Mouse (Mus musculus) kidney, postnatal 25 days (tissue): Measurements from ENCODE around the gene Fancm.
"Not testable (repeated sequence)": the region's sequence is repeated elsewhere in the genome, so short reads cannot be mapped to it uniquely, and the experiment has no call there.

Source experiments
- DNase-seq, 2 experiments: peaks; one replicate each; pipeline ENCODE4 v3.0.0; 2021; ENCODE audit warnings: mixed read lengths in 2 of 2

Fancm gene

GRCm38 (mm10) chr12:65075085-65075732 is at the start of gene Fancm:
Gene Fancm, plus strand, starts transcription at chr12:65075603.
- peak; percentile 92 to 95 for DNase-seq

- no peak for DNase-seq
These were observed 39.6 kb upstream of the Fancm start for GRCm38 (mm10) chr12:65035839-65036189.

- DNase-seq = peak; percentile 94 to 95
These were observed 39.1 kb upstream of the Fancm start, which contains the start of gene Prpf39 for GRCm38 (mm10) chr12:65036190-65036870. Gene Prpf39, plus strand, starts transcription at chr12:65036333.

GRCm38 (mm10) chr12:65036892-65037545 is 38.4 kb upstream of the Fancm start:
- no peak for DNase-seq

- DNase-seq = no peak
These were observed 37.9 kb upstream of the Fancm start for GRCm38 (mm10) chr12:65037546-65037937.

- DNase-seq = no peak
These were observed 26.6 kb upstream of the Fancm start for GRCm38 (mm10) chr12:65048799-65049198.

- no peak for DNase-seq
These were observed 17.2 kb upstream of the Fancm start for GRCm38 (mm10) chr12:65058203-65058602.

- DNase-seq = no peak
These were observed 14.3 kb upstream of the Fancm start for GRCm38 (mm10) chr12:65061082-65061481.

- no peak for DNase-seq
These were observed 10.2 kb upstream of the Fancm start for GRCm38 (mm10) chr12:65065241-65065640.

- DNase-seq = no peak
These were observed 9.2 kb upstream of the Fancm start for GRCm38 (mm10) chr12:65066234-65066633.

- no peak for DNase-seq
These were observed 7.0 kb upstream of the Fancm start for GRCm38 (mm10) chr12:65068409-65068808.

- DNase-seq = no peak
These were observed 2.3 kb upstream of the Fancm start for GRCm38 (mm10) chr12:65072911-65073610.

GRCm38 (mm10) chr12:65073611-65074178 is 1.7 kb upstream of the Fancm start, which contains the start of gene Fkbp3:
Gene Fkbp3, minus strand, starts transcription at chr12:65074007.
- DNase-seq = peak; percentile 98

- no peak for DNase-seq
These were observed 752 bp upstream of the Fancm start for GRCm38 (mm10) chr12:65074651-65075050.

GRCm38 (mm10) chr12:65075733-65076310 is 419 bp downstream of the Fancm start:
- no peak for DNase-seq

- no peak for DNase-seq
These were observed 1.5 kb downstream of the Fancm start for GRCm38 (mm10) chr12:65076906-65077305.

- DNase-seq = no peak
These were observed 33.3 kb downstream of the Fancm start for GRCm38 (mm10) chr12:65108746-65109145.

- DNase-seq = no peak
These were observed 36.1 kb downstream of the Fancm start for GRCm38 (mm10) chr12:65111503-65111902.

- DNase-seq = no peak
These were observed 37.4 kb downstream of the Fancm start for GRCm38 (mm10) chr12:65112811-65113210.

GRCm38 (mm10) chr12:65113925-65114324 is 38.5 kb downstream of the Fancm start:
- DNase-seq = no peak

- DNase-seq = not testable (repeated sequence)
These were observed 39.6 kb downstream of the Fancm start for GRCm38 (mm10) chr12:65114978-65115377.

GRCm38 (mm10) chr12:65118968-65119367 is 43.6 kb downstream of the Fancm start:
- DNase-seq = no peak

GRCm38 (mm10) chr12:65119451-65119850 is 44.0 kb downstream of the Fancm start:
- DNase-seq = no peak
